Mouse (Mus musculus) heart, postnatal 10 days (tissue): ENCODE data around the gene Acly. TPM values are rescaled to one million over a fixed set of nuclear protein-coding genes. Genes with fewer than 3 reads are reported as not detected.

Experiments
- DNase-seq, 2 experiments: peaks; one replicate each; pipeline ENCODE4 v3.0.0; 2021
- intact Hi-C: fragments of 180-260 bp; cut with DNase I; formaldehyde crosslinking; loops from one replicate; pipeline ENCODE4 v1.15.1; 2025
- total RNA-seq, 2 experiments: library from RNA; stranded (reverse); gene quantifications; 2 replicates each; pipeline ENCODE4 v1.2.3; 2021

Acly gene
- 10 to 100 TPM; 47.8 to 51.1 TPM for total RNA-seq

DNA sequence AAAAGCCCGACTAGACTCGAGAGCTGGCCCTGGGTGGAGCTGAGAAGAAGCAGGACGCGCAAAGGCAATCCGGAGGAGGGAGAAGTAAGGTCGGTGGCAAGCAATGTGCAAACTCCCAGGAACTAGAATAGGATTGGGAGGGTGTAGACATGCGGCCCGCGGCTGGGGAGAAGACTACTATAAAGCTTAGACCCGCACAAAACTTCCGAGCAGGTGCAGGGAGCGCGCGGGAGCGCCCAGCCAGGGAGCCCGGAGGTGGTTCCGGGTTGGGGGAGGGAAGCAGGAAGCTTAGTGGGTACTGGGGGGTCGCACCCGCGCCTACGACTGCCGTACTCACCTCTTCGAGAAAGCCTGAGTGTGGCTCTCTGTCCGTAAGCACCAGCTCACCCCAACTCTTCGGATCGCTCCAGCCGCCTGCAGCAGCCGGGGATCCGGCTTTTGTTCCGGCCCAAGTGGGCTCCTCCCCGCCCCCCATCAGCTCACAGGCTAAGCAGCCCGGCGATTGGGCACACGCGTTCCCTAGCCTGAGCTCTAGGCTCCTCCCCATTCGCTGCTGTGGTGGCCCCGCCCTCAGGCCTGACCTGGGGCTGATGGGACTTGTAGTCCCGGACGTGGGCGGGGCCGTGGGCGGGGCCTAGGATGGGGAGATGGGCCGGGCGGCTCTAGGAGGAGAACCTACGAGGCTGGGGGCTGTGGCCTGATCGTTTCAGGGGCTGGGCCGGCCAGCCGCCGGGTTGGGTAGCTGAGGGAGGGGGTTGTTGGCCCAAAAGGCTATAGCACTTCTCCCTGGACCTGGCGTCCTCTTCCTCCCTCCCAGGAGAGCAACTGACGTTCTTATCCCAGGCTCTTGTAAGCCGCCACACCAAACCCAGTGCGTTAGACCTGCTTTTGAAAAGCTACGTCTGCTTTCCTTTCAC lies at the start of gene Acly:
Acly (minus strand) TSS at position 543 of the 917 bp plus-strand sequence.
- intact Hi-C loops: no loop called here
- peak; percentile 98 for DNase-seq

GRCm38 (mm10) chr11:100576256-100576655 lies 48.5 kb upstream of the Acly start:
- intact Hi-C loops: no loop called here
- DNase-seq: no peak

DNA sequence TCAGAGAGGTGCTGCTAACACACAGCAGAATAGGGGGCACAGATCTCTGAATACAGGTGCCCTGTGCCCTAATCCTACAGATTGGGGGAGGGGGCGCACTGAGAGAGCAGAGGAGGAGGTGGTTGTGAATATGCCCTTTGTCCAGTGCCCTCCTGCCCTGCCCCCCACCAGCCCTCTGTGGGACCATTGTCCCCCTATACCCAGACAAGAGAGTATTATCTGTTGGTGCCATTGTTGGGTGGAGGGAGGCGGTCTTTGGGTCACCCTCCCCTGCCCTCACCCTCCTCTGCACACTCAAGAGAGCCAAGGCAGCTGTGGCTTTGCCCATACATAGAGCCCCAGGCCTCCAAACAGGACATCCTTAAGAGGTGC lies 47.7 kb upstream of the Acly start:
- intact Hi-C loops: no loop called here
- DNase-seq: no peak

GRCm38 (mm10) chr11:100574708-100575483 lies 47.1 kb upstream of the Acly start, which contains the start of gene Cnp:
Gene Cnp, plus strand, starts transcription at chr11:100574904.
- intact Hi-C loops: loop anchor here (5.0 kb wide), 1 partner anchor 187 kb away; the partner anchor contains the start of gene Hcrt
- peak; percentile 80 to 81 for DNase-seq

DNA sequence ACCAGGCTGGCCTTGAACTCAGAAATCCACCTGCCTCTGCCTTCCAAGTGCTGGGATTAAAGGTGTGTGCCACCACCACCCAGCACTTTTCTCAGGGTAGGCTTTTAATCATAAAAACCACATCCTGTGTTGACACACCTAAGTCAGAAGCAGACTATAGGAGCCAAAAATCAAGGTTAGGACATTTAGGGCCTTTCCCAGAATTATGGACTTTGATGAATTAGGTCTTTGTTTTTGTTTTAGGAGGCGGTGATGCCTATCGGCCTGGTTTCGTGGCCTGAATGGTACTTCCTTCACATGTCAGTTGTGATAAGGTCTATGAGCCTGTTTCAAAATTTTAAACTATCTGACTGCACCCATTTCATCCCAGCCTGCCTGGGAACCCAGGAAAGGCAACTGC lies 46.4 kb upstream of the Acly start:
- intact Hi-C loops: loop anchor here (5.0 kb wide), 1 partner anchor 188 kb away; the partner anchor contains the start of gene Hcrt
- no peak for DNase-seq

DNA sequence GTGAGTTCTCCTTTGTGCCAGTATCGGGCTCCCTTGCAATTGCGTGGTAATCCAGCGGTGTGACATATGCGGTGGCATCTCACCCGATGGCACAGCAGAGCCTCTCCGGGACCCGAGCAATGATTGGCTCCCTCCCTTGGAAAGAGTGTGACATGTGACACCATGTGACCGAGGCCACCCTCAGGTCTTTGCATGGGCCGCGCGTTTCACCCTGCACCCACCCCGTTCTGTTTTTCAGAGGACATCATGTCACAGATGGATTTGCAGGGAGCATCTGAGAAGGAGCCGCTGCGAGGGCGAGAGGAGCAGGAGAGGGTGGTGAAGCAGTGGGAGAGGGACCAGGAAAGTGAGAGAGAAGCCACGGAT lies 43.4 kb upstream of the Acly start:
- intact Hi-C loops: loop anchor here (2.0 to 5.0 kb wide), 2 partner anchors 54 to 191 kb away; partner anchors contain the start of gene Hcrt
- DNase-seq: peak in 1 of 2 experiments; percentile 31

- peak; percentile 86 to 90 for DNase-seq
- intact Hi-C loops: loop anchor here (1.0 to 5.0 kb wide), 4 partner anchors 54 to 192 kb away; partner anchors contain the start of gene Hcrt
These were observed 42.8 kb upstream of the Acly start for GRCm38 (mm10) chr11:100570430-100571201.

DNA sequence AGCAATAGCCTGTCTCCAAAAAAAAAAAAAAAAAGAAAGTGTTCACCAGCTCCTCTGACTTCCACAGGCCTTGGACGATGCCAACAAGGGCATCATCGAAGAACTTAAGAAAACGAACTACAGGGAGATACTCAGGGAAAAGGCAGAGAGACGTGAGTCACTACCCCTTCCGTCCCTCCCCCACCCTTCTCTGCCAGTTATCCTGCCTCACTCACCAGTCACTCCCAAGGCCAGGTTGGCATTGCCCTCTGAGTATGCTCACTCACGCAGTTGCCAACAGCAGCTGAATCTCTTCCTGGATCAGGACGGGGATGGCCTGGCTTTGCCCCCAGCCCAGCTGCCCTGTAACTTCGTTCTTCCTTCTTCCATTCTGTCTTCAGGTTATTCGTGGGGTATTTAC lies 42.0 kb upstream of the Acly start:
- DNase-seq: no peak
- intact Hi-C loops: loop anchor here (1.0 to 5.0 kb wide), 4 partner anchors 55 to 193 kb away; partner anchors contain the start of gene Hcrt

DNA sequence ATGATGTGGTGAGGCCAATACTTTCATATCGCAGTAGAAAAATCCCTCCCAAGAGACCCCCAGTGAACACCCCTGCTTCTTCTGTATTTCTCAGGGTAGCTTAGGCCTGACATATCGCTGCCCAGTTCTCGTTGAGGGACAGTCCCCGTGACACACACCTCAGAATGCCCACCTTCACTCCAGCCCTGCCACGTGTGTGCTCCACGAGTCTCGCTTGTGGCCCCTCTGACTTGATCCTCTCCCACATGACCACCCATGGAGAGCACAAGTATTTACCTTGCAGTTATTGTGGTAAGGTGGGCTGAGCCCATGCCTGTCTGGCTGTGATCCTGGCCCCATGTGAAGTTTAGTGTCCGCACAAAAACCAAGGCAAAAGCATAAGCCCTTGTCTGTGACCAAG lies 40.9 kb upstream of the Acly start:
- intact Hi-C loops: no loop called here
- no peak for DNase-seq

DNA sequence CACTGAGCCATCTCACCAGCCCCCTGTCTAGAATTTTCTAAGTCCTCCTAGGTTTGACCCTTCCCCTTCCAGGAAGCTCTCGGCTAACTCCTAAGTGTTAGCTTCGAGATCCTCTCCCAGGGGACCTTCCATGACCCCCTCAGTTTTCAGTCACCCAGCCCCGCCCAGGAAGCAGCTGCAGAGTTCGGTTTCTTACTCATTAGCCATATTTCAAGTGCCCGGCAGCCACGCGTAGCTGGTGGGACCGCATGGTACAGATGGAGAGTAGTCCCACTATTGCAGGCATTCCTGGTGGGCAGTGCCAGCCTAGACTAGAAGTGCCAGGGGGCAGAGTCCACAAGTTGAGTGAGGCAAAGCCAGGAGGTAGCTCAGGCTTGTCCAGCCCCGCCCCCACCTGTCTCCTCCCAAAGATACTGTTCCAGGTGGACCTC lies 40.0 kb upstream of the Acly start:
- intact Hi-C loops: no loop called here
- no peak for DNase-seq

- DNase-seq: no peak
- intact Hi-C loops: no loop called here
These were observed 39.4 kb upstream of the Acly start for GRCm38 (mm10) chr11:100567229-100567628.

DNA sequence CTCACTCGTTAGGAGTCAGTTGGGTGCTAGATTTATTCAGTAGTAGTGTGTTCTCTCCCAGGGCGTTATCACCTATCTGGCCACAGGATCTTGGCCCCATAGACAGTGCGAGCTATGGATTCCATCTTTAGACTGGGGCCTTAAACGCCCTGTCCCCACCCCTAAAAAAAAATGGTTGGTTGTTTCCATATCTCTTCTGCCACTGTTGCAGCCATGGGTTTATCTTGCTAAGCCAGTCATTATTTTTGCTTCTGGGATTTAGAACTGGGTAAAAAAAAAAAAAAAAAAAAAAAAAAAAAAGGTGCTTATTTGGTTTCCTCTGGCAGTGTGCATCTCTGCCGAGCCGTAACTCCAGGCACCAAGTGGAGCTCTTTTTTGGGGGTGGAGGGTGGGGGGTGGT lies 36.9 kb upstream of the Acly start:
- intact Hi-C loops: no loop called here
- DNase-seq: no peak

- intact Hi-C loops: no loop called here
- DNase-seq: no peak
These were observed 36.5 kb upstream of the Acly start for GRCm38 (mm10) chr11:100564297-100564696.

DNA sequence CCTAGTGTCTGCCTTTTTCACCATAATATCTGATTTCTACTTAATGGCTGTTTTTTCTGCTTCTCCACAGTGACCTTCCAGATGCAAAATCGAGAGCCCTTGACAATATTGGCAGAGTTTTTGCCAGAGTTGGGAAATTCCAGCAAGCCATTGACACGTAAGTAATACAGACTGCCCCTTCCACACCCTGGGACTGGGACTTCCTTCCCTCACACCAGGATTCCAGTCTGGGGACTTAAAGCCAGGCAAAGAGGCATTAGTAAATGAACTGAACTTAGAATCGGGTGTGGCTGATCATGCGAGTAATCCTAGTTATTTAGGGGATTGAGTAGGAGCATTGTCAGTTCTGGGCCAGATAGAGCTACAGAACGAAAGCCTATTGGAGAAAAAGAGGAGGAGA lies 33.9 kb upstream of the Acly start:
- intact Hi-C loops: no loop called here
- no peak for DNase-seq

DNA sequence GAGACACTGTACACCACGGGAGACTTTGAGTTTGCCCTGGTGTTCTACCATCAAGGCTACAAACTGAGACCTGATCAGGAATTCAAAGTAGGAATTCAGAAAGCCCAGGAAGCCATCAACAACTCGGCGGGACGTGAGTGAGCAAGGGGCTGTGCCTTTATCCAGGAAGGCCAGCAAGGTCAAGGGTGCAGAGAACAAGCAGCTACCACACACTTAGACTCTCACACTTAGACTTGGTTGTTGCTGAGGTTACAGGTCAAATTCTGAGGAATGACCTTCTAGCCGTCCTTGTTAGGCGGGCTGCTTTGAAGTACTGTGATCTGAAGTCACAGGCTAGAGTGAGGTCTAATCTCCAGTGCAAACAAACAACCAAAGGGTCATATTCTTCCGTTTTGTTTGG lies 31.7 kb upstream of the Acly start:
- intact Hi-C loops: loop anchor here (5.0 kb wide), 1 partner anchor 47 kb away; no protein-coding TSS in a partner anchor
- DNase-seq: no peak

DNA sequence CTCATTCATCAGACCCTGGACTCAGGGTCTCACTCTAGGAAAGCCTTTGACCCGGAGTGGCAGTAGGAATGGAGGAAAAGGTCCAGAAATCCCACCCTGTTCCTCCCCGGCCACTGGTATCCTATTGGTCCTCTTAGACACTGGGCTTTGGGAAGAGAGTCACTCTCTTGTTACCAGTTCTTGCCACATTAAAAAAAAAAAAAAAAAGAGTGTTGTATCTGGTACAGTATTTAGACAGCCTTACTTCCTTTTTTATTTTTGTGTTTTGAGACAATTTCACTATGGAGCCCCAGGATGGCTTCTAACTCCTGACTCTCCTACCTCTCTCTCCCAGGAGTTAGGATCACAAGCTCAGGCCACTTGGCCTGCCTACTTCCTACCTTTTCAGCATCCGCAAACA lies 29.8 kb upstream of the Acly start:
- intact Hi-C loops: loop anchor here (5.0 kb wide), 1 partner anchor 45 kb away; no protein-coding TSS in a partner anchor
- no peak for DNase-seq

DNA sequence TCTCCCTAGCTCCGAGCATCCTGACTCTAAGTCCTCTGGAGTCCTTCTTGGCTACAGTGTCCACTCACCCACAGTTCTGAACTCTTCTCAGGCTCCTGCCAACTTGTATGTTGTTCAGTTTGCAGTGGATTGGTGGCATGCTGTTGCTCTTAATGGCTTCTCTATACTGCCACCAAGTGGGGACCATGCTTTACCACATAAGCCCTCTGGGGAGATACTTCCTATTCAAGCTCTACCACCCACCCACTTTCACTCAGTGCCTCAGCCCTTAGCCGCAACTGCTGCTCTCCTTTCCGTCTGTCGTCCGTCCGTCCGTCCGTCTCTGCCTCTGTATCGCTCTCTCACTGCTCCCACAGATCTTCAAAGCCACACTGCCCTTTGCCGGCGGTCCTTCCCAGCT lies 27.8 kb upstream of the Acly start:
- DNase-seq: peak; percentile 79
- intact Hi-C loops: loop anchor here (1.0 to 5.0 kb wide), 4 partner anchors 43 to 195 kb away; no protein-coding TSS in a partner anchor

GRCm38 (mm10) chr11:100552842-100553241 lies 25.0 kb upstream of the Acly start:
- DNase-seq: no peak
- intact Hi-C loops: no loop called here

DNA sequence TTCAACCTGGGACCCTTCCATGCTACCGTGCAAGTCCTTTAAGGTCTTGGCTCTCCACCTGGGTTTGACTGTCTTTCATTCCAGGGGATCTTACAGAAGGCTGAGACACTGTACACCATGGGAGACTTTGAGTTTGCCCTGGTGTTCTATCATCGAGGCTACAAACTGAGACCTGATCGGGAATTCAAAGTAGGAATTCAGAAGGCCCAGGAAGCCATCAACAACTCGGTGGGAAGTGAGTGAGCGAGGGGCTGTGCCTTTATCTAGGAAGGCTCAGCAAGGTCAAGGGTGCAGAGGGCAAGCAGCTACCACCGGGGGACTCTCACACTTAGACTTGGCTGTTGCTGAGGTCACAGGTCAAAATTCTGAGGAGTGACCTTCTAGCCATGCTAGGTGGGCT lies 22.3 kb upstream of the Acly start:
- no peak for DNase-seq
- intact Hi-C loops: no loop called here

- no peak for DNase-seq
- intact Hi-C loops: no loop called here
These were observed 21.7 kb upstream of the Acly start for GRCm38 (mm10) chr11:100549466-100549865.
